Mouse (Mus musculus) G1E (cell line): Measurements from ENCODE around the gene Prune1.

ENCODE experiments used
- CTCF ChIP-seq: IDR thresholded peaks from 2 replicates; pipeline ENCODE4 v1.5.1; 2012; ENCODE audit warnings: low read depth, low read length, inconsistent platforms, mixed read lengths
- GATA1 ChIP-seq: IDR thresholded peaks from 2 replicates; pipeline ENCODE4 v1.6.1; 2012; ENCODE audit warnings: borderline replicate concordance, low read length, inconsistent platforms, mixed read lengths
- POLR2AphosphoS5 ChIP-seq: IDR thresholded peaks from 2 replicates; pipeline ENCODE4 v1.6.1; 2012; ENCODE audit warnings: low read depth, low read length, inconsistent platforms; ENCODE audit not compliant: insufficient replicate concordance
- TAL1 ChIP-seq: conservative IDR thresholded peaks from 2 replicates; pipeline ENCODE4 v1.6.1; 2012; ENCODE audit warnings: low read depth, low read length, inconsistent platforms, mixed read lengths

DNA sequence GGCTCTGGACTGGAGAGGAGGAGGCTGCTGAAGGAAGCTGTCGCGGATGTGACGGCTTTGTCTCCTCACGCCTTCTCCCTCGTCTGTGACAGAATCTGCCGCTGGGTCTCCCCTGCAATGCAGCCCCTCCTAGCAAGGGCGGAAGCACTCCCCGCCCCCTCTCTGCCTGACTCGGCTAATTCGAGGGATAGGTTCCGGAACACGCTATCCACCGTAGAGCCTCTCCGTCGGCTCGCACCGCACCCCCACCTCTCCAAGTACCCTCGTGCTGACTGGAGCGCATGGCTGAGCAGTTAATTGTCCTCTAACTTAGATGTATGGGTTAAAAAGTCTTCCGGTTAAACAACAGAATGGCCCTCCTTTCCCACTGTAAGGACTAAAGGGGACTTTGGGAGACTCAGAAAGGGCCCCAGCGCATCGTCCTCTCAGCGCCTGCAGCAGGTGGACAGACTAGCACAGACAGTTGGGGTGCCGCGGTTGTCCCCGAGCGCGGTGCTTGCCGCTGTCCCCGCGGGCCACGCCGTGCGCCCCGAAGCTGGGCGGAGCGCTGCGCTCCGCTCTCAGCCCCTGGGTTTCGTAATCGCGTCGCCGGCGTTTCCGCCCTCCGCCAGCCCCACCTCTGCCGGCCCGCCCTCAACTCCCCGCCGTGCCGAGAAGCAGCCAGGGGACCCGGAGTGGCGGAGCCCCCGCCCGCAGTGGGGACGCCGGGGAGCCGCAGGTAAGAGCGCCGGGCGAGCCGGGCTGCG is 53.6 kb downstream of the Prune1 start, which contains the start of gene Cdc42se1:
- no peak for TF ChIP-seq CTCF
- no peak for TF ChIP-seq GATA1
- no peak for TF ChIP-seq TAL1
- TF ChIP-seq POLR2AphosphoS5: no peak
